8 mouse cellular contexts compared by ENCODE assay signal in genomic region chr16:22655812-22656211, GRCm38 (mm10). TPM values are rescaled to one million over a fixed set of nuclear protein-coding genes. Genes with fewer than 3 reads are reported as not detected.
DNase-seq lines count a peak whose midpoint lies in the region; ATAC-seq and TF ChIP-seq lines count a peak whose summit lies in the region.

No protein-coding gene starts in this region.

- no peaks in the 10 kb centered on the region for H3K9me3 ChIP-seq in limb, embryonic 10.5 days (replicated peaks)
- H3K9me3 ChIP-seq in stomach, embryonic 15.5 days: no peaks in the 10 kb centered on the region

- H3K4me2 ChIP-seq in stomach, embryonic 15.5 days: peak overlapping the region; percentile 72

- peaks cover 60% of the 10 kb centered on the region for H3K27me3 ChIP-seq in limb, embryonic 10.5 days (ENCODE audit: low read depth, poor library complexity, severe bottlenecking)
- peaks cover 23% of the 10 kb centered on the region for H3K27me3 ChIP-seq in stomach, embryonic 15.5 days (replicated peaks)

- 12% methylated on average over 11 of the region's 11 CpGs for WGBS in limb, embryonic 10.5 days
- WGBS in stomach, embryonic 15.5 days: 9% methylated on average over 11 of the region's 11 CpGs
- WGBS in lung, adult 2 months: 6% methylated on average over 11 of the region's 11 CpGs

- H3K36me3 ChIP-seq in limb, embryonic 10.5 days: no peaks in the 10 kb centered on the region
- no peaks in the 10 kb centered on the region for H3K36me3 ChIP-seq in stomach, embryonic 15.5 days

- TF ChIP-seq POLR2A in lung, adult 2 months (IDR thresholded peaks at IDR 0.05; ENCODE audit: borderline replicate concordance, extremely low read depth, low read depth, low read length): no peak

- peaks cover 23% of the 10 kb centered on the region for H3K4me1 ChIP-seq in limb, embryonic 10.5 days
- peaks cover 7% of the 10 kb centered on the region; the same call in 1 of the 2 replicates for H3K4me1 ChIP-seq in stomach, embryonic 15.5 days
- no peaks in the 10 kb centered on the region for H3K4me1 ChIP-seq in lung, adult 2 months (ENCODE audit: control insufficient read depth, insufficient read depth, low read length)

- no peak for ATAC-seq in stomach, embryonic 15.5 days (ENCODE audit: insufficient read depth, low FRiP score, low read depth)

- peak overlapping the region; percentile 1 for H3K4me3 ChIP-seq in limb, embryonic 10.5 days
- peak overlapping the region; percentile 44 for H3K4me3 ChIP-seq in stomach, embryonic 15.5 days (replicated peaks)
- H3K4me3 ChIP-seq in lung, adult 2 months (replicated peaks; ENCODE audit: extremely low read depth, low read depth, low read length): no peak overlapping the region

- DNase-seq in layer of hippocampus, adult 11-12 months (ENCODE audit: low spot score): peak; percentile 21
- DNase-seq in layer of hippocampus, adult 18-20 months (ENCODE audit: low spot score in 2 of 2): no peak
- DNase-seq in cerebellum, postnatal 10 days: peak; percentile 16 to 20
- no peak for DNase-seq in limb, embryonic 10.5 days (ENCODE audit: low spot score)
- no peak for DNase-seq in testis, postnatal 14 days (ENCODE audit: low spot score)
- no peak for DNase-seq in lung, adult 2 months
- DNase-seq in embryo, embryonic 11 days: no peak

- no peak for TF ChIP-seq CTCF in lung, adult 2 months (IDR thresholded peaks at IDR 0.05; ENCODE audit: insufficient read depth, low read length)

- no peak overlapping the region for H3K9ac ChIP-seq in stomach, embryonic 15.5 days

- no peak overlapping the region for H3K27ac ChIP-seq in limb, embryonic 10.5 days
- no peak overlapping the region for H3K27ac ChIP-seq in stomach, embryonic 15.5 days

RNA-seq across cellular contexts. Expression of gene Dgkg, which starts 1.2 kb away (rescaled TPM):
- 100 to 1,000 TPM; 209 to 215 TPM for total RNA-seq in layer of hippocampus, adult 18-20 months (2021)
- 0.16 and 0.29 TPM in 2 replicates for polyA plus RNA-seq in limb, embryonic 10.5 days (2016; fragmentation: Nextera tagmentation; extraction: Ambion mirVana)
- polyA plus RNA-seq in stomach, embryonic 15.5 days (2015; fragmentation: Nextera tagmentation; extraction: Ambion mirVana): 1.5 and 2.1 TPM in 2 replicates
- 0.68 and 1.0 TPM in 2 replicates for polyA plus RNA-seq in lung, adult 2 months (2012; rRNA removed)

Comparison
In these comparisons a context has a peak if more than half of its experiments do, and no peak if none do; other contexts are left out.
1. DNase-seq: peak in layer of hippocampus, adult 11-12 months (single experiment) and cerebellum, postnatal 10 days (2 of 2); none in layer of hippocampus, adult 18-20 months (0 of 2), limb, embryonic 10.5 days (single experiment), testis, postnatal 14 days (single experiment), lung, adult 2 months (single experiment) and embryo, embryonic 11 days (single experiment).